Mouse (Mus musculus): ENCODE measurements around the gene Sorl1. TPM values are rescaled to one million over a fixed set of nuclear protein-coding genes. Genes with fewer than 3 reads are reported as not detected.
A peak's percentile ranks its signal among the peaks of the same experiment; 100 is the strongest.

The Sorl1 gene
- total RNA-seq, 2 experiments from 2014 or later: 137 to 158 TPM

- DNase-seq (ENCODE audit: low spot score in 2 of 2): no peak
- intact Hi-C loops (cut with DNase I): no loop called here
These were observed 140.8 kb downstream of the Sorl1 start for GRCm38 (mm10) chr9:41983286-41983685.

GRCm38 (mm10) chr9:41982760-41983159, 141.3 kb downstream of the Sorl1 start:
- intact Hi-C loops (cut with DNase I): no loop called here
- no peak for DNase-seq (ENCODE audit: low spot score in 2 of 2)

- intact Hi-C loops (cut with DNase I): no loop called here
- DNase-seq (ENCODE audit: low spot score in 2 of 2): peak; percentile 63 to 71
These were observed 142.1 kb downstream of the Sorl1 start for GRCm38 (mm10) chr9:41982023-41982422.

- DNase-seq (ENCODE audit: low spot score in 2 of 2): no peak
- intact Hi-C loops (cut with DNase I): no loop called here
These were observed 142.8 kb downstream of the Sorl1 start for GRCm38 (mm10) chr9:41981306-41981705.

GRCm38 (mm10) chr9:41980796-41981195, 143.3 kb downstream of the Sorl1 start:
- DNase-seq (ENCODE audit: low spot score in 2 of 2): no peak
- intact Hi-C loops (cut with DNase I): no loop called here

GRCm38 (mm10) chr9:41978366-41978765, 145.7 kb downstream of the Sorl1 start:
- intact Hi-C loops (cut with DNase I): no loop called here
- no peak for DNase-seq (ENCODE audit: low spot score in 2 of 2)

GRCm38 (mm10) chr9:41975968-41976367, 148.1 kb downstream of the Sorl1 start:
- intact Hi-C loops (cut with DNase I): no loop called here

GRCm38 (mm10) chr9:41974661-41975060, 149.4 kb downstream of the Sorl1 start:
- intact Hi-C loops (cut with DNase I): loop anchor here (5.0 kb wide), 1 partner anchor 747 kb away; no protein-coding TSS in a partner anchor
- DNase-seq (ENCODE audit: low spot score in 2 of 2): no peak

More at GRCm38 (mm10) chr9:41975968-41976367, 148.1 kb downstream of the Sorl1 start:
- no peak for DNase-seq (ENCODE audit: low spot score in 2 of 2)

GRCm38 (mm10) chr9:41973775-41974657, 150.1 kb downstream of the Sorl1 start:
- DNase-seq (ENCODE audit: low spot score in 2 of 2): peak; percentile 89 to 92
- intact Hi-C loops (cut with DNase I): loop anchor here (5.0 kb wide), 1 partner anchor 747 kb away; no protein-coding TSS in a partner anchor

GRCm38 (mm10) chr9:41969961-41970360, 154.1 kb downstream of the Sorl1 start:
- intact Hi-C loops (cut with DNase I): loop anchor here (5.0 kb wide), 1 partner anchor 743 kb away; no protein-coding TSS in a partner anchor
- no peak for DNase-seq (ENCODE audit: low spot score in 2 of 2)

GRCm38 (mm10) chr9:41968673-41969460, 155.2 kb downstream of the Sorl1 start:
- intact Hi-C loops (cut with DNase I): no loop called here

GRCm38 (mm10) chr9:41961274-41961673, 162.8 kb downstream of the Sorl1 start:
- intact Hi-C loops (cut with DNase I): no loop called here
- DNase-seq (ENCODE audit: low spot score in 2 of 2): no peak

More at GRCm38 (mm10) chr9:41968673-41969460, 155.2 kb downstream of the Sorl1 start:
- no peak for DNase-seq (ENCODE audit: low spot score in 2 of 2)

GRCm38 (mm10) chr9:41958282-41958681, 165.8 kb downstream of the Sorl1 start:
- no peak for DNase-seq (ENCODE audit: low spot score in 2 of 2)
- intact Hi-C loops (cut with DNase I): no loop called here

GRCm38 (mm10) chr9:41953486-41953885, 170.6 kb downstream of the Sorl1 start:
- intact Hi-C loops (cut with DNase I): loop anchor here (2.0 to 5.0 kb wide), 4 partner anchors 216 to 725 kb away; no protein-coding TSS in a partner anchor
- peak; percentile 87 to 91 for DNase-seq (ENCODE audit: low spot score in 2 of 2)

GRCm38 (mm10) chr9:41952650-41953204, 171.4 kb downstream of the Sorl1 start:
- DNase-seq (ENCODE audit: low spot score in 2 of 2): no peak
- intact Hi-C loops (cut with DNase I): loop anchor here (2.0 to 5.0 kb wide), 4 partner anchors 215 to 724 kb away; no protein-coding TSS in a partner anchor

GRCm38 (mm10) chr9:41951472-41952129, 172.5 kb downstream of the Sorl1 start:
- intact Hi-C loops (cut with DNase I): loop anchor here (1.0 to 5.0 kb wide), 6 partner anchors 214 to 723 kb away; no protein-coding TSS in a partner anchor
- peak in 1 of 2 experiments; percentile 69 for DNase-seq (ENCODE audit: low spot score in 2 of 2)

- peak; percentile 90 to 92 for DNase-seq (ENCODE audit: low spot score in 2 of 2)
- intact Hi-C loops (cut with DNase I): loop anchor here (1.0 to 5.0 kb wide), 5 partner anchors 214 to 574 kb away; no protein-coding TSS in a partner anchor
These were observed 173.1 kb downstream of the Sorl1 start for GRCm38 (mm10) chr9:41950991-41951451.

- DNase-seq (ENCODE audit: low spot score in 2 of 2): peak; percentile 85 to 86
- intact Hi-C loops (cut with DNase I): loop anchor here (2.0 to 5.0 kb wide), 4 partner anchors 213 to 573 kb away; no protein-coding TSS in a partner anchor
These were observed 173.7 kb downstream of the Sorl1 start for GRCm38 (mm10) chr9:41950109-41950990.
